Mouse (Mus musculus): ENCODE measurements at regions not wholly inside any gene's neighbourhood (a gene's known extent, or its start where the extent isn't known, plus 50 kb on each side); places are given as distances from the start of the nearest gene placed in this dataset.

GRCm38 (mm10) chr2:128360517-128360916, 230.5 kb upstream of the Spdye4c start:
- TF ChIP-seq CTCF (IDR thresholded peaks at IDR 0.05; ENCODE audit: low read depth, low read length) (no peak), POLR2A (IDR thresholded peaks at IDR 0.05; ENCODE audit: borderline replicate concordance, low read depth, low read length) (no peak)

All from bone marrow macrophage, adult 2 months (primary cell).